Mouse (Mus musculus): ENCODE results near the gene Gnmt. TPM values are rescaled to one million over a fixed set of nuclear protein-coding genes. Genes with fewer than 3 reads are reported as not detected.

Gene Gnmt
- polyA plus RNA-seq, 1 experiment from 2014 or later, result 0.48 TPM

DNA sequence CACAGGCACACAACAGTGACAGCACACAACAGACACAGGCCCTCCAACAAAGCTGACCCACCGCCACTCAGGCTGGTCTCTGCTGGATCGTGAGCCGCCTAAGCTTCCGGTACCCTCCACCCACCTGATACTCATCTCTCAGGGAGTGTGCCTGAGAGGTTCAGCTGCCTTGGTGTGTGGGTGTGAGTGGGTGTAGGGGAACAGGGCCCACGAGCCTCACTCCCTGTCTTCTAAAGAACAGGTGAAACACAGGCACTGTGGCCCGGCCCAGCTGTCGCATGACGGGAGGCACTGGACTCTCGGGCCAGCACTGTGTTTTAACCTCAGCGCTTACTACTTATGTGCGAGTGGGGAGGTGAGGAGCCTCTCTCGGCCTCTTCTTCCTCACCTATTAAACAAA lies 26.9 kb downstream of the Gnmt start:
- no peaks in the 10 kb centered on the region for H3K27me3 ChIP-seq
- H3K9me3 ChIP-seq, result no peaks in the 10 kb centered on the region
- no peak overlapping the region for H3K4me3 ChIP-seq (replicated peaks)
- peaks cover 36% of the 10 kb centered on the region for H3K4me1 ChIP-seq (replicated peaks)
- H3K9ac ChIP-seq (replicated peaks), result peak overlapping the region; percentile 24; the same call in 1 of the 2 replicates
- H3K4me2 ChIP-seq, result 0 out of 2 replicates have a peak overlapping the region, but pooled peaks have one; percentile 87
- 87% methylated on average over 12 of the region's 12 CpGs for whole genome bisulfite sequencing
- H3K36me3 ChIP-seq, result peaks cover 37% of the 10 kb centered on the region
- H3K27ac ChIP-seq, result 0 out of 2 replicates have a peak overlapping the region, but pooled peaks have one; percentile 7
- no peak for ATAC-seq (ENCODE audit: insufficient number of reproducible peaks, insufficient read depth, low FRiP score, low TSS enrichment, low read depth)

GRCm38 (mm10) chr17:46701489-46701888 lies 27.5 kb downstream of the Gnmt start:
- H3K36me3 ChIP-seq, result peaks cover 40% of the 10 kb centered on the region
- no peak overlapping the region for H3K4me2 ChIP-seq
- ATAC-seq (ENCODE audit: insufficient number of reproducible peaks, insufficient read depth, low FRiP score, low TSS enrichment, low read depth), result no peak

DNA sequence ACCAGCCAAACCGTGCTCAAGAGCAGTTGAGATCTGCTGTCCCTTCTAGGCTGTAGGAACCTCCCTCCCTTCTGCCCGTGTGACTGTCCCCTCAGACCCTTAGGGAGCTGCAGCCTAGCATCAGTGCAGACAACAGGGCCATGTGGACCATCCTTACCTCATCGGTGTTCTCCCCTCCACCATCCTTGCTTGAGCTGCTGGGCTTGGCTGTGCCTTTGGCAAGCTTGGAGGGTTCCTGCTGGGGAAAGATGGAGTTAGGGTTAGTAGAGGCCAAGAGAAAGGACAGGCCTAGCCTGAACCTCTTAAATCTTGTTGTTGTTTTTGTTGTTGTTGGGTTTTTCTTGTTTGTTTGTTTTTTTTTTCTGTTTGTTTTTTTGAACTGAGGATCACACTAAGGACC lies 29.1 kb downstream of the Gnmt start:
- Histone ChIP-seq H3K27me3 (no peaks in the 10 kb centered on the region), H3K4me1 (replicated peaks) (peaks cover 24% of the 10 kb centered on the region), H3K36me3 (peaks cover 47% of the 10 kb centered on the region), H3K27ac (no peak overlapping the region), H3K4me2 (no peak overlapping the region), H3K9ac (replicated peaks) (no peak overlapping the region), H3K9me3 (no peaks in the 10 kb centered on the region), H3K4me3 (replicated peaks) (no peak overlapping the region)
- 70% methylated on average over 3 of the region's 3 CpGs for WGBS
- no peak for ATAC-seq (ENCODE audit: insufficient number of reproducible peaks, insufficient read depth, low FRiP score, low TSS enrichment, low read depth)

More at GRCm38 (mm10) chr17:46701489-46701888, 27.5 kb downstream of the Gnmt start:
- H3K9me3 ChIP-seq, result no peaks in the 10 kb centered on the region
- H3K27me3 ChIP-seq, result no peaks in the 10 kb centered on the region
- peak overlapping the region; percentile 24; the same call in 1 of the 2 replicates for H3K9ac ChIP-seq (replicated peaks)
- H3K27ac ChIP-seq, result 0 out of 2 replicates have a peak overlapping the region, but pooled peaks have one; percentile 7
- H3K4me1 ChIP-seq (replicated peaks), result peaks cover 35% of the 10 kb centered on the region
- no peak overlapping the region for H3K4me3 ChIP-seq (replicated peaks)
- 86% methylated on average over 12 of the region's 12 CpGs for WGBS

- H3K36me3 ChIP-seq, result peaks cover 47% of the 10 kb centered on the region
- 46% methylated on average over 5 of the region's 5 CpGs for WGBS
Observed at GRCm38 (mm10) chr17:46699245-46699644, 29.7 kb downstream of the Gnmt start.

GRCm38 (mm10) chr17:46698515-46698914 lies 30.5 kb downstream of the Gnmt start:
- Histone ChIP-seq H3K36me3 (peaks cover 53% of the 10 kb centered on the region), H3K4me1 (replicated peaks) (peaks cover 18% of the 10 kb centered on the region), H3K27ac (no peak overlapping the region), H3K4me2 (no peak overlapping the region), H3K27me3 (no peaks in the 10 kb centered on the region), H3K9me3 (no peaks in the 10 kb centered on the region), H3K9ac (replicated peaks) (no peak overlapping the region), H3K4me3 (replicated peaks) (no peak overlapping the region)
- ATAC-seq (ENCODE audit: insufficient number of reproducible peaks, insufficient read depth, low FRiP score, low TSS enrichment, low read depth), result no peak
- WGBS, result 84% methylated on average over 6 of the region's 6 CpGs

More at GRCm38 (mm10) chr17:46699245-46699644, 29.7 kb downstream of the Gnmt start:
- no peaks in the 10 kb centered on the region for H3K27me3 ChIP-seq
- no peaks in the 10 kb centered on the region for H3K9me3 ChIP-seq
- no peak overlapping the region for H3K4me2 ChIP-seq
- no peak overlapping the region for H3K4me3 ChIP-seq (replicated peaks)
- peaks cover 24% of the 10 kb centered on the region for H3K4me1 ChIP-seq (replicated peaks)
- H3K27ac ChIP-seq, result no peak overlapping the region
- no peak overlapping the region for H3K9ac ChIP-seq (replicated peaks)
- no peak for ATAC-seq (ENCODE audit: insufficient number of reproducible peaks, insufficient read depth, low FRiP score, low TSS enrichment, low read depth)

GRCm38 (mm10) chr17:46694517-46695063 lies 34.4 kb downstream of the Gnmt start:
- Histone ChIP-seq H3K4me3 (replicated peaks) (no peak overlapping the region), H3K27ac (no peak overlapping the region), H3K9me3 (no peaks in the 10 kb centered on the region), H3K9ac (replicated peaks) (no peak overlapping the region), H3K4me1 (replicated peaks) (no peaks in the 10 kb centered on the region), H3K27me3 (no peaks in the 10 kb centered on the region), H3K4me2 (no peak overlapping the region), H3K36me3 (peaks cover 64% of the 10 kb centered on the region)
- WGBS, result 58% methylated on average over 1 of the region's 1 CpGs
- ATAC-seq (ENCODE audit: insufficient number of reproducible peaks, insufficient read depth, low FRiP score, low TSS enrichment, low read depth), result no peak

DNA sequence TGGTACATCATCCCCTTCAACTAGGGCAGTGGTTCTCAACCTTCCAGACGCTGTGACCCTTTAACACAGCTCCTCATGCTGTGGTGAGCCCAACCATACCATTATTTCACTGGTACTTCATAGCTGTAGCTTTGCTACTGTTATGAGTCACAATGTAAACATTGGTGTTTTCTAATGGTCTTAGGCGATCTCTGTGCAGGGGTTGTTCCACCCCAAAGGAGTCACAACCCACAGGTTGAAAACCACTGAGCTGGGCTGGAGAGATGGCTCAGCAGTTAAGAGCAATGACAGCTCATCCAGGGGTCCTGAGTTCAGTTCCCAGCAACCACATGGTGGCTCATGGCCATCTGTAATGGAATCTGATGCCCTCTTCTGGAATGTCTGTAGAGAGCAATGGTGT lies 37.6 kb downstream of the Gnmt start:
- Histone ChIP-seq H3K4me3 (replicated peaks) (no peak overlapping the region), H3K36me3 (peaks cover 55% of the 10 kb centered on the region), H3K9me3 (no peaks in the 10 kb centered on the region), H3K4me2 (no peak overlapping the region), H3K27me3 (no peaks in the 10 kb centered on the region), H3K27ac (no peak overlapping the region), H3K4me1 (replicated peaks) (no peaks in the 10 kb centered on the region), H3K9ac (replicated peaks) (no peak overlapping the region)
- WGBS, result 95% methylated on average over 2 of the region's 2 CpGs
- ATAC-seq (ENCODE audit: insufficient number of reproducible peaks, insufficient read depth, low FRiP score, low TSS enrichment, low read depth), result no peak

GRCm38 (mm10) chr17:46690665-46691064 lies 38.3 kb downstream of the Gnmt start:
- Histone ChIP-seq H3K27ac (no peak overlapping the region), H3K9ac (replicated peaks) (no peak overlapping the region), H3K4me1 (replicated peaks) (no peaks in the 10 kb centered on the region), H3K36me3 (peaks cover 56% of the 10 kb centered on the region), H3K27me3 (no peaks in the 10 kb centered on the region), H3K4me2 (no peak overlapping the region), H3K4me3 (replicated peaks) (no peak overlapping the region), H3K9me3 (no peaks in the 10 kb centered on the region)
- 96% methylated on average over 12 of the region's 12 CpGs for WGBS
- ATAC-seq (ENCODE audit: insufficient number of reproducible peaks, insufficient read depth, low FRiP score, low TSS enrichment, low read depth), result no peak

DNA sequence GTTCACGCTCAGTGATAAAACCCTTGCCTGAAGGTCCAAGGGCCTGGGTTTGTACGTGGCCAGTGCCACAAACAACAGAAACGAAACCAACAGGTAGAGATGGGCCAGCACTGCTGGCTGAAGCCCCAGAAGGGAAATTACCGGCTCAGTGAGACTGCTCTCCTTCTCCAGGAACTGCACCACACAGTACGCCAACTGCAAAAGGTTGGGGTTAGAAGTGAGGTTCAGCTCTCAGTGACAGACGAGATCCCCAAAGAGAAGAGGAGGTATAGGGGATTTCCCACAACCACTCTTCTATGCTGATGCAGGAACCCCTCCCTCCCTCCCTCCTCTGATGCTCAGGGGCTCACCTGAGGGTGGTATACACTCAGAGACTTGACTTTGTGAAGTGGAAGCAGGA lies 43.1 kb downstream of the Gnmt start:
- no peaks in the 10 kb centered on the region for H3K9me3 ChIP-seq
- H3K27ac ChIP-seq, result no peak overlapping the region
- H3K36me3 ChIP-seq, result peaks cover 65% of the 10 kb centered on the region
- H3K4me1 ChIP-seq (replicated peaks), result peaks cover 12% of the 10 kb centered on the region
- H3K9ac ChIP-seq (replicated peaks), result no peak overlapping the region
- H3K27me3 ChIP-seq, result no peaks in the 10 kb centered on the region
- no peak for ATAC-seq (ENCODE audit: insufficient number of reproducible peaks, insufficient read depth, low FRiP score, low TSS enrichment, low read depth)
- no peak overlapping the region for H3K4me2 ChIP-seq
- no peak overlapping the region for H3K4me3 ChIP-seq (replicated peaks)
- 91% methylated on average over 6 of the region's 6 CpGs for WGBS

- Histone ChIP-seq H3K4me1 (replicated peaks) (peaks cover 31% of the 10 kb centered on the region), H3K27ac (no peak overlapping the region), H3K4me3 (replicated peaks) (no peak overlapping the region), H3K9ac (replicated peaks) (no peak overlapping the region), H3K36me3 (peaks cover 62% of the 10 kb centered on the region), H3K27me3 (no peaks in the 10 kb centered on the region), H3K9me3 (no peaks in the 10 kb centered on the region), H3K4me2 (no peak overlapping the region)
- ATAC-seq (ENCODE audit: insufficient number of reproducible peaks, insufficient read depth, low FRiP score, low TSS enrichment, low read depth), result no peak
- 81% methylated on average over 16 of the region's 16 CpGs for WGBS
Observed at GRCm38 (mm10) chr17:46682654-46683389, 46.1 kb downstream of the Gnmt start.

DNA sequence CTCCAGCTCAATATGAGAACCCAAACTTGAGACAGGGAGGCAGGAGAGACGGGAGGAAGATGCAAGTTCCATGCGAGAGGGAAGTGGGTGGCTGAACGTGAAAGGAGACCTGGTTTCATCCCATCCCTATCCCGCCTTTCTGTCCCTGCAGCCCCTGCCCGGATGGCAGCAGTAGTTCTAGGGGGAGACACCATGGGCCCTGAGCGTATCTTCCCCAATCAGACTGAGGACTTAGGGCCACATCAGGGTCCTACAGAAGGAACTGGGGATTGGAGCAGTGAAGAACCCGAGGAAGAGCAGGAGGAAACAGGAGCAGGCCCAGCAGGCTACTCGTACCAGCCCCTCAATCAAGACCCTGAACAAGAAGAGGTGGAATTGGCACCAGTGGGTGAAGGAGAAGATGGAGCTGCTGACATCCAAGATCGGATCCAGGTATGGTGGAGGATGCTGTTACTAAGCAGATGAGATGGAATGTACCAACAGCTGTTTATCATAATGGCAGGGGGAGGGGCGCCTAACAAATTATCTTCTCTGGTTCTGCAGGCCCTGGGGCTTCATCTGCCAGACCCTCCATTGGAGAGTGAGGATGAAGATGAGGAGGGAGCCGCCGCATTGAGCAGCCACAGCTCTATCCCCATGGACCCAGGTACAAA lies 47.4 kb downstream of the Gnmt start:
- H3K36me3 ChIP-seq, result peaks cover 62% of the 10 kb centered on the region
- H3K9me3 ChIP-seq, result no peaks in the 10 kb centered on the region
- 25% methylated on average over 12 of the region's 12 CpGs for WGBS
- peaks cover 31% of the 10 kb centered on the region for H3K4me1 ChIP-seq (replicated peaks)
- no peak for ATAC-seq (ENCODE audit: insufficient number of reproducible peaks, insufficient read depth, low FRiP score, low TSS enrichment, low read depth)
- H3K9ac ChIP-seq (replicated peaks), result peak overlapping the region; percentile 63
- peak overlapping the region; percentile 86 for H3K4me3 ChIP-seq (replicated peaks)
- peak overlapping the region; percentile 88 for H3K4me2 ChIP-seq
- peak overlapping the region; percentile 76 for H3K27ac ChIP-seq
- no peaks in the 10 kb centered on the region for H3K27me3 ChIP-seq
